Mouse (Mus musculus) limb, embryonic 14.5 days (tissue): Measurements from ENCODE around the gene Scd3. TPM values are rescaled to one million over a fixed set of nuclear protein-coding genes. Genes with fewer than 3 reads are reported as not detected.

Experiments
- ATAC-seq: fragments of 200-750 bp; cut with Nextera tagmentation; 2 replicates; pipeline ENCODE4 v1.8.0; 2017; ENCODE audit warnings: low read depth, moderate number of reproducible peaks, moderate TSS enrichment; ENCODE audit not compliant: low FRiP score
- DNase-seq: peaks from one replicate; pipeline ENCODE4 v3.0.0-alpha.2; 2015; ENCODE audit warnings: low spot score
- H3K27ac ChIP-seq: fragments of 300-500 bp; sonication (generic); replicated peaks from 2 replicates; pipeline ENCODE4 v1.5.1; 2014; ENCODE audit warnings: low read depth, mild to moderate bottlenecking, low read length, moderate library complexity, mixed read lengths
- H3K27me3 ChIP-seq: fragments of 300-500 bp; sonication (generic); 2 replicates; pipeline ENCODE4 v1.6.1; 2014; ENCODE audit warnings: low read length, mixed read lengths; ENCODE audit not compliant: control insufficient read depth, insufficient read depth
- H3K36me3 ChIP-seq: fragments of 300-500 bp; sonication (generic); 2 replicates; pipeline ENCODE4 v1.6.1; 2014; ENCODE audit warnings: mild to moderate bottlenecking, low read length, moderate library complexity, mixed read lengths; ENCODE audit not compliant: control insufficient read depth, insufficient read depth
- H3K4me1 ChIP-seq: fragments of 300-500 bp; sonication (generic); 2 replicates; pipeline ENCODE4 v1.6.1; 2014; ENCODE audit warnings: antibody characterized with exemption, low read length, mixed read lengths; ENCODE audit not compliant: control insufficient read depth, insufficient read depth
- H3K4me2 ChIP-seq: fragments of 300-500 bp; sonication (generic); replicated peaks from 2 replicates; pipeline ENCODE4 v1.6.1; 2014; ENCODE audit warnings: low read depth, mild to moderate bottlenecking, low read length, moderate library complexity; ENCODE audit not compliant: severe bottlenecking
- H3K4me3 ChIP-seq: fragments of 300-500 bp; sonication (generic); replicated peaks from 2 replicates; pipeline ENCODE4 v1.5.1; 2014; ENCODE audit warnings: low read length
- H3K9ac ChIP-seq: fragments of 300-500 bp; sonication (generic); 2 replicates; pipeline ENCODE4 v1.6.1; 2014; ENCODE audit warnings: mild to moderate bottlenecking, low read depth, low read length, moderate library complexity; ENCODE audit not compliant: severe bottlenecking
- H3K9me3 ChIP-seq: fragments of 300-500 bp; sonication (generic); 2 replicates; pipeline ENCODE4 v1.6.1; 2016; ENCODE audit warnings: low read length; ENCODE audit not compliant: control insufficient read depth
- POLR2A ChIP-seq: fragments of 200-500 bp; IDR thresholded peaks from 2 replicates; pipeline ENCODE4 v1.8.0; 2012; ENCODE audit warnings: inconsistent platforms, mild to moderate bottlenecking, moderate library complexity, borderline replicate concordance; ENCODE audit not compliant: insufficient read depth, insufficient read length; ENCODE audit errors: extremely low read depth
- WGBS: fragments of 180-500 bp; shearing (Covaris S2); extraction: QIAGEN DNeasy Blood & Tissue Kit; methylation state at CpG from one replicate; pipeline ENCODE4 v1.1.7; 2014; 5-methylcytosine and 5-hydroxymethylcytosine counted together
- polyA plus RNA-seq, 2 experiments: library from polyadenylated mRNA; depleted of rRNA in 1 of 2; stranded (reverse) in 1 of 2; unstranded in 1 of 2; fragments of >200 nt; fragmentation: Nextera tagmentation in 1 of 2; extraction: Ambion mirVana in 1 of 2; gene quantifications; 2 replicates each; pipeline versions ENCODE4 v1.2.1 to v1.2.3; 2012 to 2014

The Scd3 gene
- polyA plus RNA-seq, 2 experiments, result 0.21 TPM; not detected in 1

- no peak for TF ChIP-seq POLR2A
- 54% methylated on average over 3 of the region's 3 CpGs for whole genome bisulfite sequencing
- Histone ChIP-seq H3K36me3 (peaks cover 26% of the 10 kb centered on the region), H3K4me1 (peaks cover 31% of the 10 kb centered on the region), H3K4me2 (peak overlapping the region; percentile 96), H3K4me3 (peak overlapping the region; percentile 92), H3K9ac (no peak overlapping the region), H3K9me3 (no peaks in the 10 kb centered on the region), H3K27me3 (no peaks in the 10 kb centered on the region), H3K27ac (peak overlapping the region; percentile 94)
- ATAC-seq (no peak), DNase-seq (no peak)
These were observed 89.4 kb downstream of the Scd3 start for GRCm38 (mm10) chr19:44292483-44292882.

DNA sequence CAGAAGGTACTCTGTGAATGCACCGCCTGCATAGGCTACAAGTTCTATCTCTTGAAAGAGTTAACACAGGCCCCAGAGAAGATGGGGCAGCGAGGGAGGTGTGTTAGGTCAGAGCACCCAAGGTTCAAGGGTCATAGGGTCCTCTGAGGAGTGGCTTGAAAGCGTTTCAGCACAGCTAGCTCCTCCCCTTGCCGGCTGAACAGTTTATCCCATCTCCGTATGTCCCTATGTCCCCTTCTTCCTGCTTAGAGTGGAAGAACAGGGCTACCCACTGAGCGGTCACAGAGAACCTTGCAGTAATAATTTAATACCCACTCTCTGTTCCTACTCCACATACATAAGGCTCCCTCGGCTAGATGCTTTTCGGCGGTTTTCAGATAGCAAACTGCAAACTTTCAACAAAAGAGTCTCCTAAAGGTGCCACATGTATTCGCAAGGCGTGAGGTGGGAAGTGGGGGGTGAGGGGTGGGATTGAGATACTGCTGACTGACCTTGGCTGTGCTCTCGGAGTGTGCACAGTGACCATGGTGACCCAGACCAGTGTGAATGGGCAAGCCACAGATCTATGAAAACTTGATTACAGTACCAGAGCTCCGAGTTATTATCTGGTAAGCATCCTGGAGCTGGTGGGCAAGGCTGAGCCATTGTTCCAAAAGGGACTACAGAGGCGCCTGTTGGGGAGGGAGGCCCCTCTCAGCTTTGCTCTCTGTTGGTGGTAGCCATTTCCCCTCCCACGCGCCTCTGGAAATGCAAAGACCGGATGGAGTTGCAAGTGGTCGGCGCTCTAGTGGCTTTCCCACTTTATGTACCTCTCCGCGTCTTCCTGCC, 90.1 kb downstream of the Scd3 start, which contains the start of gene Scd2:
Gene Scd2 (plus strand): TSS at position 734 of the 828 bp plus-strand sequence.
- Histone ChIP-seq H3K4me3 (peak within 1 kb of the TSS; percentile 92), H3K27ac (peak within 1 kb of the TSS; percentile 94), H3K4me2 (peak within 1 kb of the TSS; percentile 96), H3K27me3 (no peaks in the 10 kb centered on the region), H3K4me1 (peaks cover 38% of the 10 kb centered on the region), H3K9me3 (no peaks in the 10 kb centered on the region), H3K36me3 (peaks cover 32% of the 10 kb centered on the region), H3K9ac (peak within 1 kb of the TSS; percentile 86)
- no peak for ATAC-seq
- peak; percentile 44; the same call in 1 of the 2 replicates for TF ChIP-seq POLR2A
- WGBS, result 5% methylated on average over 21 of the region's 21 CpGs
- DNase-seq, result no peak

Other genes starting within 250 kb of the Scd3 start
- gene Cpn1, start 216.7 kb upstream of the Scd3 start, polyA plus RNA-seq (2012; rRNA removed), result 0.19 and 0.26 TPM in 2 replicates
- gene Cpn1, start 216.7 kb upstream of the Scd3 start, polyA plus RNA-seq (2014; fragmentation: Nextera tagmentation; extraction: Ambion mirVana), result 0.14 TPM in 1 of 2 replicates, not detected in the other
- 0.04 and 0.05 TPM in 2 replicates for gene Cyp2c23, start 174.1 kb upstream of the Scd3 start, polyA plus RNA-seq (2012; rRNA removed)
- gene Cyp2c23, start 174.1 kb upstream of the Scd3 start, polyA plus RNA-seq (2014; fragmentation: Nextera tagmentation; extraction: Ambion mirVana), result 0.12 TPM in 1 of 2 replicates, not detected in the other
- 31.4 and 35.9 TPM in 2 replicates for gene Erlin1, start 133.5 kb upstream of the Scd3 start, polyA plus RNA-seq (2012; rRNA removed)
- 32.3 and 38.0 TPM in 2 replicates for gene Erlin1, start 133.5 kb upstream of the Scd3 start, polyA plus RNA-seq (2014; fragmentation: Nextera tagmentation; extraction: Ambion mirVana)
- 60.3 and 64.9 TPM in 2 replicates for gene Chuk, start 95.8 kb upstream of the Scd3 start, polyA plus RNA-seq (2012; rRNA removed)
- 37.0 and 42.2 TPM in 2 replicates for gene Chuk, start 95.8 kb upstream of the Scd3 start, polyA plus RNA-seq (2014; fragmentation: Nextera tagmentation; extraction: Ambion mirVana)
- 21.6 and 25.2 TPM in 2 replicates for gene Cwf19l1, start 67.4 kb upstream of the Scd3 start, polyA plus RNA-seq (2012; rRNA removed)
- gene Cwf19l1, start 67.4 kb upstream of the Scd3 start, polyA plus RNA-seq (2014; fragmentation: Nextera tagmentation; extraction: Ambion mirVana), result 26.3 and 29.6 TPM in 2 replicates
- gene Bloc1s2, start 56.8 kb upstream of the Scd3 start, polyA plus RNA-seq (2012; rRNA removed), result 50.5 and 74.8 TPM in 2 replicates
- 82.1 and 87.5 TPM in 2 replicates for gene Bloc1s2, start 56.8 kb upstream of the Scd3 start, polyA plus RNA-seq (2014; fragmentation: Nextera tagmentation; extraction: Ambion mirVana)
- gene Pkd2l1, start 10.8 kb upstream of the Scd3 start, polyA plus RNA-seq (2012; rRNA removed), result 0.01 and 0.03 TPM in 2 replicates
- not detected in 2 replicates for gene Pkd2l1, start 10.8 kb upstream of the Scd3 start, polyA plus RNA-seq (2014; fragmentation: Nextera tagmentation; extraction: Ambion mirVana)
- 274 and 383 TPM in 2 replicates for gene Scd2, start 90.4 kb downstream of the Scd3 start, polyA plus RNA-seq (2012; rRNA removed)
- 216 and 218 TPM in 2 replicates for gene Scd2, start 90.4 kb downstream of the Scd3 start, polyA plus RNA-seq (2014; fragmentation: Nextera tagmentation; extraction: Ambion mirVana)
- gene Scd4, start 129.8 kb downstream of the Scd3 start, polyA plus RNA-seq (2012; rRNA removed), result 0.76 and 0.80 TPM in 2 replicates
- gene Scd4, start 129.8 kb downstream of the Scd3 start, polyA plus RNA-seq (2014; fragmentation: Nextera tagmentation; extraction: Ambion mirVana), result 0.12 and 0.35 TPM in 2 replicates
- gene Scd1, start 204.6 kb downstream of the Scd3 start, polyA plus RNA-seq (2012; rRNA removed), result 19.5 and 27.7 TPM in 2 replicates
- gene Scd1, start 204.6 kb downstream of the Scd3 start, polyA plus RNA-seq (2014; fragmentation: Nextera tagmentation; extraction: Ambion mirVana), result 6.8 and 7.4 TPM in 2 replicates